Mouse (Mus musculus): ENCODE results near the gene Msi2.

The Msi2 gene

GRCm38 (mm10) chr11:88558731-88559130 lies 159.6 kb downstream of the Msi2 start:
- peak; percentile 54 to 71 for DNase-seq

GRCm38 (mm10) chr11:88557828-88558580 lies 160.3 kb downstream of the Msi2 start:
- DNase-seq = no peak

- no peak for DNase-seq
Observed at GRCm38 (mm10) chr11:88557116-88557768, 161.1 kb downstream of the Msi2 start.

- DNase-seq = peak; percentile 66 to 84
Observed at GRCm38 (mm10) chr11:88555902-88556549, 162.3 kb downstream of the Msi2 start.

- DNase-seq = peak; percentile 49 to 52
Observed at GRCm38 (mm10) chr11:88555232-88555818, 163.0 kb downstream of the Msi2 start.

GRCm38 (mm10) chr11:88553521-88554310 lies 164.6 kb downstream of the Msi2 start:
- DNase-seq = no peak

GRCm38 (mm10) chr11:88552987-88553386 lies 165.3 kb downstream of the Msi2 start:
- DNase-seq = peak; percentile 84 to 93

GRCm38 (mm10) chr11:88552385-88552784 lies 165.9 kb downstream of the Msi2 start:
- no peak for DNase-seq

GRCm38 (mm10) chr11:88551034-88551433 lies 167.3 kb downstream of the Msi2 start:
- peak; percentile 54 to 68 for DNase-seq

- peak; percentile 52 to 69 for DNase-seq
Observed at GRCm38 (mm10) chr11:88550083-88550907, 168.0 kb downstream of the Msi2 start.

- DNase-seq = no peak
Observed at GRCm38 (mm10) chr11:88549529-88549900, 168.8 kb downstream of the Msi2 start.

- DNase-seq = no peak
Observed at GRCm38 (mm10) chr11:88548832-88549528, 169.3 kb downstream of the Msi2 start.

GRCm38 (mm10) chr11:88548423-88548822 lies 169.9 kb downstream of the Msi2 start:
- no peak for DNase-seq

- peak in 1 of 2 experiments; percentile 54 for DNase-seq
Observed at GRCm38 (mm10) chr11:88543771-88544170, 174.5 kb downstream of the Msi2 start.

GRCm38 (mm10) chr11:88542817-88543216 lies 175.5 kb downstream of the Msi2 start:
- DNase-seq = no peak

- DNase-seq = no peak
Observed at GRCm38 (mm10) chr11:88541666-88542639, 176.4 kb downstream of the Msi2 start.

- no peak for DNase-seq
Observed at GRCm38 (mm10) chr11:88539637-88540478, 178.5 kb downstream of the Msi2 start.

- DNase-seq = no peak
Observed at GRCm38 (mm10) chr11:88538710-88539340, 179.5 kb downstream of the Msi2 start.

Data from kidney, postnatal 36 days (tissue).